Mouse (Mus musculus) cerebellum, adult 2 months (tissue): ENCODE measurements around the gene Hoga1.

Source experiments
- CTCF ChIP-seq: fragments of 200-500 bp; IDR thresholded peaks from 2 replicates; pipeline ENCODE4 v1.5.1; 2011; ENCODE audit warnings: low read depth, mild to moderate bottlenecking, control low read depth, low read length, moderate library complexity, borderline replicate concordance; ENCODE audit not compliant: insufficient read depth
- POLR2A ChIP-seq: fragments of 200-500 bp; IDR thresholded peaks from 2 replicates; pipeline ENCODE4 v1.6.1; 2011; ENCODE audit warnings: low read length, control low read depth, borderline replicate concordance; ENCODE audit not compliant: insufficient read depth

- TF ChIP-seq CTCF (no peak), POLR2A (no peak)
Observed at GRCm38 (mm10) chr19:42005616-42006015, 39.8 kb upstream of the Hoga1 start.
